Mouse (Mus musculus) left cerebral cortex, adult 11 months (tissue): ENCODE results near the gene Kdm8.

Source experiments
- DNase-seq: peaks from one replicate; pipeline ENCODE4 v3.0.0; 2022; ENCODE audit warnings: low spot score

The Kdm8 gene

DNA sequence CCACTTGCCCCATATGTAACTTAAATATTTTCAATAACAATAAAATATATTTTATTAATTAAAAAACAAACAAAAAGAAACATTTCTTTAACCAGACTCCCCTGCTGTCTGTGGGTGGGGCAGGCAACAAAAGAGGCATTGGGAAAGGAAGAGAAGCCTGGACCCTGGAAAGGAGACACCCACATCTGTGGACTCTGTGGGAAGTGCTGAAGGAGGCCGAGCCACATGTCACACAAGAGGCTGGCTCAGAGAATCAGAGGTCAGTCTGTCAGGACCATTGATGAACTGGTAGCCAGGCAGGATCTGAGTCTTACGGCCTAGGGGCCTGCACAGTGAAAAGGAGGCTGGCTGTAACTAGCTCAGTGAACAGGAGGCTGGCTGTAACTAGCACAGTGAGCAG, 17.7 kb downstream of the Kdm8 start:
- no peak for DNase-seq

GRCm38 (mm10) chr7:125469937-125470336, 25.5 kb downstream of the Kdm8 start:
- DNase-seq = no peak

DNA sequence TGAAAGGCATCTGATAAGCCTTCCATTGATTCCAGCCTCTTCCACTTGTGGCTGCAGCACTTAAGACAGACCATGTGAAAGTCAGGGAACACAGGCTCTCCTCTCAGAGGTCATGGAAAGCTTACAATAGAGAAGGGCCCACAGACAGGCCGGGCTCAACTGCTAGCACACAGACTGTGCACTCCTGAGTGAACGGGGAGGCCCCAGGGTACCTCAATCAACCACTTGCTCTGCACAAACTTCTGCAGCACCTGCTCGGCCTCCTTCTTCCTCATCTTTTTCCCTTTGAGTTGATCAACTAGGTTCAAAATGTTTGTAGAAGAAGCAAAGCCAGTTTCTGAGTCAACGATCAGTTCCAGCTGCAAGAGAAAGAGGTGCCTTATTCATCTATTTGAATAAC, 26.4 kb downstream of the Kdm8 start:
- DNase-seq = no peak

- peak; percentile 49 for DNase-seq
Measured at GRCm38 (mm10) chr7:125471991-125472741, 27.7 kb downstream of the Kdm8 start.

DNA sequence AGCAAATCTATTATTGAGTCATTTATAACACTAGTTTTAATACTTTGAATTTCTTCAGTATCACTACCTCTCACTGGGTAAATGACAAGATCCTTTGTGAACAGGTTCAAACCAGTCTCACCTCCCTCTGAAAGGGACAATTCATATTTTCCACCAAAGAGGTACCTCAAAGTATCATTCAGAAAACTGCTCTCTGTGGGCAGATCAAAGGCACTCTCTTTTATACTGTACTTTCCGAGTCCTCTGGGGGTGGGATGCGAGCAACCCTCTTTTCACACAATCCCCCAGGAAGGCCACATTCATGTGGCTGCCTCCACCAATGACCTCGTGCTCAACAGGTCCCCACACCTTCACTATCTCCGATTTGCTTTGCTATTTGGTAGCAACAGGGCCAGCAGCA, 30.1 kb downstream of the Kdm8 start:
- DNase-seq = no peak

DNA sequence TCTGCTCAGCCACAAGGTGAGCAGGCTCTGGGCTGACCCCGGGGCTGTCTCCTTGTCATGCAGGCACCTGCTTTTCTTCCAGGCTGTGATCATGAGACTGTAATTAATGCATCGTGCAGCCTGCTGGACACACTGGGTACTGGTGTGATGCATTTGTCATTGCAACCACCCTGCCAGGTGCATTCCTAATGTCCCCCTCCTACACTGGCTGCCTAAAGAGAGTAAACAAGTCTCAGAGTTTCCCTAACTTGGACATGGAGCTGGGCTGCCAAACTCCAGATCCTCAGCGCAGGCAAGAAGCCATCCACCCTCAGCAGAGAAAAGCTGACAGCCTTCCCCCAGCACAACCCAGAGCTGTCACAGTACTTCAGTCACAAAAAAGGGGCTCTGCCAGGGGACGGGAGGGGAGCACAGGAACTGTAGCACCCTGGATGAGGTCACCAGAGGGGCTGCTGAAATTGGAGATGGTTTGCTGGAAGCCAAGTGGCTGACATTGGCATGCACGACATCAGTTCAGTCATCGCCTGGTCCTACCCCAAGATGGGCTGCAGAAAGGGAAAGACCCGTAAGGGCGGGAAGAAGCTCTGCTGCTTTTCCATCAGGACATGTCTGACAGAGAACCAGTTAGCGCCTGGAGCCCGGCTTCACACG, 31.2 kb downstream of the Kdm8 start:
- no peak for DNase-seq

GRCm38 (mm10) chr7:125478391-125478984, 34.0 kb downstream of the Kdm8 start:
- DNase-seq = no peak

GRCm38 (mm10) chr7:125480518-125480917, 36.0 kb downstream of the Kdm8 start:
- no peak for DNase-seq

DNA sequence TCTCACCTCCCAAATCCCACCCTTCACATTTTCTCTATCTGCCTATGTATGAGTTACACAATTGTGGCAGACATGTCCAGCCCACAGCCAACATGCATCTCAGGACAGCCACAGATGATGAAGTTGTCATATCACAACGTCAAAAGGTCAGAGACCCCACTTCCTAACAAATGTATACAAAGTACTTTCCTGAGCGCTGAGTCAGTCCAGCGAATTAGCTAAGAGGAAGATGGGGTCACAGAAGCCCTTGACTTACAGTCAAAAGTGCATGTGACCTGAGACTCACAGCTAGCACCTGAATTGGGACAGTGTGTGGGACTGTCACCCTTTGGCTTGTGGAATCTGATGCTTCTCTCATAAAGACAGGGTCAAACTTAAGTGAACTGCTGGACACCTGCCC, 37.9 kb downstream of the Kdm8 start:
- no peak for DNase-seq

GRCm38 (mm10) chr7:125482886-125483285, 38.4 kb downstream of the Kdm8 start:
- DNase-seq = no peak

- DNase-seq = no peak
Measured at GRCm38 (mm10) chr7:125484791-125485190, 40.3 kb downstream of the Kdm8 start.

DNA sequence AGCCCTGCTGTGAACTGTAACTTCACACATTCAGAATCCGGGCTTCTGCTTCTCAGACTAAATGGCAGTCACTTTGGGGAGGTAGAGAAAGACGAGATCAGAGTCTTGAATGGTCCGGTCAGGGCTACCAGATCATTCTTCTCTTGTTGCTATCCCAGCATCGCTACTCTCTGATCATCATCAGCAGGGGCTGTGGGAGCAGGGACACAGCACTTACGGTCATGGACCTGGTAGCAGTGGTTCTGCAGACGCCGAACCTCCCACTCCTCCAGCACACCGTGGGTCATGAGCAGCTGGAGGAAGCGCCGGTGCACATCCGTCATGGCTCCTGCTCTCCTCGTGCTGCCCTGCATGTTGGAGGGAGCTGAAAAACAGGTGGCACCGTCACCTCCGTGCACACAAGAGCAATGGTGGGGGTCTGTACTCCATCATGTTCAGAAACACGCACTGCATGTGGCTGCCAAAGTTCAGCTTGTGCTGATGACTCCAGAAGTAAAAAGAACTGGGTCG, 41.7 kb downstream of the Kdm8 start:
- DNase-seq = no peak

GRCm38 (mm10) chr7:125487126-125487525, 42.6 kb downstream of the Kdm8 start:
- DNase-seq = no peak

DNA sequence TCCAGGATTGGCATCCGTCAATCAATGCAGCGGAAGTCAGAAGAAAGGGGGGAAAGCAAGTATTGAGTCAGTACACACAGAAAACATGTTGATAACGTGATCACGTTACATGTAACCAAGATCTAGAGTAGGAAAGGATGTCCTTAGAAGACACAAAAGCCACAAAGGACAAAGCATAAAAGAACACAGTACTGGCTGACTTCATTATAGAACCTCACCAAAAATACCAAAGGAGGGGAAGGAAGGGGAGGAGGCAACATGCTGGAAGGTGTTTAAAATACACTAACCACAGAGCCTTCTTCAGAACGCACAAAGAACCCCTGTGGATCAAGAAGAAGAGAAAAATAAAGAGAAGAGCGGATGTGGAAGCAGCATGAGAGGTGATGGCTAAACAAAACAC, 44.2 kb downstream of the Kdm8 start:
- no peak for DNase-seq

DNA sequence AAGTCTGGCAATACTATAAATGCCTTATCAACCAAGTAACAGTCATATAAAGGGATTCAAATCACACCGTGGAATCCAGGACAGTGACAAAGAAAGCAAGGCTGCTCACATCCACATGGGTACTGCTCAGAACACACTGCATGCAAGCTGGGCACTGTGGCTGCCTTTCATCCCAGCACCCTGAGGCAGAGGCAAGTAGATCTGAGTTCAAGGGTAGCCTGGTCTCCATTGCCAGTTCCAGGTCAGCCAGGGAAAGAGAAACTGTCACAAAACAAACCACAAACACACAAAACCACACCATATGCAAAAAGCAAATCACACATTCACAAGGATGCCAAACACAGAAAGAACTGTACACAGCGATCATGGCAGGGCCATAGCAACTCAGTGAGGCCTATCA, 45.2 kb downstream of the Kdm8 start:
- no peak for DNase-seq

DNA sequence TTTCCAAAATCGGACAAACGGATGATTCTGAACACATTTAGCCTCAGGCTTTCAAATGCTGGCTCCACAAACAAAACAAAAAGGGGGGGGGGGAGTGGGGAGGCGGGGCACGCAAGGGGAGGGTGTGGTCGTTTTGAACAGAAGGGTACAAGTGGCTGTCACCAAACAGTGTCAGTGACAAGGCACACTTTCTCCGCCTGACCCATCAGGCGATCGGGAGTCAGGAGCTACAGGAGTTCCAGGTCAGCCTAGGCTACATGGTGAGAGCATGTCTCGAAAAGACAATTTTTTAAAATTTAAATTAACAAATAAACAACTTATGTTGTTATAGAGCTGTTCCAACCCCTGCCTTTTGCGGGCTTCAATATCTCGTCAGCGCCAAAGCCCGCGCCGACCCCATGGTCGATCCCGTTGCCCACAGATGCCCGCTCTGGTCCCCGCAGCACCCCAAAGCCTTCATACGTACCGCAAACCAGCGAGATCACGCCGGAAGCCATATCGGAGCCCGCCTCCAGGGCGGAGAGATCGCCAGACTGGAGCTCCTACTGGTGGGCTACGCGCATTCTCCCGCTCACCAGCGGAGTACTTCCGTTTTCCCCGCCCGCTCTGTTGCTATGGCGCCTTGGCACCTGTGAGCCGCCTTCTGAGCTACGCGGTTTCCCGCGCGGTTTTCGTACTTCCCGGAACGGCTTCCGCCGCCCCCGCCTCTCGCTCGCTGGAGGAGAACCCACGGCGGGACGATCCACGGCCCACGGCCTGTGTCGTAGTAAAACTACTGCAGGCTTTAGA, 46.7 kb downstream of the Kdm8 start, which contains the start of gene Nsmce1:
Gene Nsmce1, minus strand, starts transcription at position 650 of the 789 bp plus-strand sequence.
- peak; percentile 91 for DNase-seq

DNA sequence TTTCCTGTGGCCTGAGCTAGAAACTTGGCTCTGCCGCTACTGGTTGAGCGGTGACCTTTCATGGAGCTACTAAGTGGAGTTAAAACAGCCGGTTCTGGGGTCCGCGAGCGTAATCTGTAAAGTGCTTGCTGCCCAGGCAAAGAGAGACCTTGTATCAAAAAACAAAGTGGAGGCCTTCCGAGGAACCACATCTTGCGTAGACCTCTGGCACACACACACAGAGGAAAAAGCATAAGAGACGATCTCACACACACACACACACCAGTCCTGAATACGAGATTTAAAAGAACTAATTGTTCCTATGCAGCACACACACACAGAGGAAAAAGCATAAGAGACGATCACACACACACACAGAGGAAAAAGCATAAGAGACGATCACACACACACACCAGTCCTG, 47.3 kb downstream of the Kdm8 start:
- DNase-seq = no peak

DNA sequence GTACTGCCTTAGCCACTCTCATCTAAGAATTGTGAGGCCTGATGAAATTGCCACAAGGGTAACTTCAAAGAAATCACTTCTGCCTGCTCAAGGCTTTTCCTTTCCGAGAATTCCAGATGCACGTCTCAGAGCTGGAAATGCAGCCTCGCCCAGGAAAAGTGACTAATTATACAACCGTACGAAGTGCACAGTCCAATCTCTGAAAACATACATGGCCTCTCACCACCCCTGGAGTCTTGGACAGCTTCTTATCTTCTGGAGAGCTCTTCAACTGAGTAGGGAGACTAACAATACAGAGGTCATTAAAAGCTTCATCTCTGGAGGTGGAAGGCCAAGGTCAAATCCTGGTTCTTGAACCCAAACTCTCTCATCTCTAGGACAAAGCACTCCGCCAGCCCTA, 48.1 kb downstream of the Kdm8 start:
- DNase-seq = no peak

GRCm38 (mm10) chr7:125495864-125496440, 51.5 kb downstream of the Kdm8 start:
- no peak for DNase-seq

DNA sequence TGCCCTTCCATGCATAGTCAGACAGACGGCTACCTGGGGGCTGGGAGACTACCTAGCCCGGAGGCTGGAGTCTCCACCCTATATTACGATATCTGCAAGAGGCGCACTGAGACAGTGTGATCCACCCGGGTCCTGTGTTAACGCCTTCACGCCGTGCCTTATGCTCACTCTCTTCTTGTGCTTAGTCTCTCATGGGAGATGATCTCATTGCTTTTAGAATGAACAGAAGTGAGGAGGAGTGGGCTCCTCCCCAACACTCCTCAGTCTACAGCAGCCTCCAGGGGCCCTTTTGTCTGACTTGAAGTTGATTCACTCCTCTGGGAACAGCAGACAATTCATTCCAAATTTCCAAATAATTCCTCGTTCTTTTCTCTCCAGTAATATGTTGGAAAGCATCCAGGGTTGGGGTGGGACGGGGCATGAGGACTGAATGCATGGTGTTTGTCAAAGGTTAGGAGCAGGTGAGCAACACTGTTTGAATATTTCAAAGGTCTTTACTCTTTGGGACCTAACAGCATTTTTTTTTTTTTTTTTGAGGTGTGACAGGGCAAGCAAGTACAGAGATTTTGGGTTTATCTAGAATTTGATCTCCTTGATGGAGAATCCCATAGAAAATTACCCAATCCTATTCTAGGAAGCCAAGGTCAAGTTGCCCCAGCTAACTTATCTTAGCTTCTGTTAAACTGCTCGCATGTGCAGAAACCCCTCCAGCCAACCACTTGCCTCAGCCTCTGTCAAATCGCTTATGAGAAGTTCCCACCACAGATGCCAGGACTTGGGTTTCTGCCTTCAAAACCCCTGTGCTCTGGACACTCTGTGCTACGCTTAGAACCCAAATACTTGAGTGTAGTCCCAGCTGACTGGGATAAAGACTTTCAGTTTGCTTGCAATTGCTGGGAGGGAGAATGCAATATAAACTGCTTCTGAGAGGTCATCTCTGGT, 55.7 kb downstream of the Kdm8 start:
- no peak for DNase-seq

DNA sequence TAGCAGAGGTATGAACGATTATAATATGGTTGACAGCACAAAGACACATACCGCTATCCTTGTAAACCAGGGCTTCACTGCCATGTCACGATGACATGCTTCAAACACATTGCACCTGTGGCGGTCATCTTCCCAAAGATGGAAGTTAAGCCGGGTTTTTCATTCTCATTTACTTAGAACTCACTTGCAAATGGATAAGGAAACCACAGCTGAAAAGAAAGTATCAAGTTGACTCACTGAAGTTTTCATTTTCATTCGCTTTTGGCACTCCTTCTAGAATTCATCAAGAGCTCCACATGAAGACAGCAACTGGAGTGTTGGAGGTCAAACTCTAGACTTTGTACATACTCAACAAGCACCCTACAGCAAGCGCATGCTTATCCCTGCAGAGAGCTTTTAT, 56.4 kb downstream of the Kdm8 start:
- no peak for DNase-seq
